Mouse (Mus musculus): Measurements from ENCODE around the gene Olfr1373. TPM values are rescaled to one million over a fixed set of nuclear protein-coding genes. Genes with fewer than 3 reads are reported as not detected.
"Not testable (repeated sequence)": the region's sequence is repeated elsewhere in the genome, so short reads cannot be mapped to it uniquely, and the experiment has no call there.

Gene Olfr1373
- polyA plus RNA-seq, 1 experiment from 2014 or later = not detected

DNA sequence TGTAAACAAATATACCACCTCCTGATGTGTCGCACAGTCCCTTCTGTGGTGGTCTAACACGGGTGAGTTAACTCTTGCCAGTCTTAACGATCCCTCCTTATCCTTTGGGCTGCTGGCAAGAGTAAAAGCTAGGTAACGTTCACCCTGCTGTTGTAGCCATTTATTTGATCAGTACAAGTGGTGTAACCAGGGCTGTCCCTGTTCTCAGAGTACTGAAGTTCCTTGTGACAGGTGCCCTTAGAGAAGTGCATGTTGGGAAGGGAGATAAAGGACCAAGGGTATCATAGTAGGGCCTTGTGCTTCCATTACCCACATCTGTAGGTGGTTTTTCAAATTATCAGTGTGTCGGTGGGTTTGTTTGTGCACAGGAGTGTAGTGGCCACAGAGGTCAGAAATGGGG lies 17.6 kb downstream of the Olfr1373 start:
- Histone ChIP-seq H3K27ac (no peak overlapping the region), H3K27me3 (no peaks in the 10 kb centered on the region), H3K9ac (no peak overlapping the region), H3K9me3 (no peaks in the 10 kb centered on the region; the same call in 1 of the 2 replicates), H3K4me1 (no peaks in the 10 kb centered on the region), H3K36me3 (peaks cover 36% of the 10 kb centered on the region), H3K4me2 (replicated peaks) (no peak overlapping the region), H3K4me3 (no peak overlapping the region)
- no peak for ATAC-seq (ENCODE audit: low FRiP score, low read depth)
- WGBS = 71% methylated on average over 5 of the region's 5 CpGs

- Histone ChIP-seq H3K9me3 (no peaks in the 10 kb centered on the region), H3K4me1 (no peaks in the 10 kb centered on the region), H3K4me3 (no peak overlapping the region), H3K27ac (no peak overlapping the region), H3K36me3 (peaks cover 41% of the 10 kb centered on the region), H3K27me3 (no peaks in the 10 kb centered on the region), H3K4me2 (replicated peaks) (no peak overlapping the region), H3K9ac (no peak overlapping the region)
- 69% methylated on average over 3 of the region's 3 CpGs for WGBS
- no peak for ATAC-seq (ENCODE audit: low FRiP score, low read depth)
Observed at GRCm38 (mm10) chr11:52127169-52127568, 18.2 kb downstream of the Olfr1373 start.

GRCm38 (mm10) chr11:52124468-52124867 lies 20.9 kb downstream of the Olfr1373 start:
- Histone ChIP-seq H3K4me3 (no peak overlapping the region), H3K9ac (no peak overlapping the region), H3K27ac (no peak overlapping the region), H3K27me3 (no peaks in the 10 kb centered on the region), H3K4me2 (replicated peaks) (no peak overlapping the region), H3K36me3 (peaks cover 67% of the 10 kb centered on the region), H3K4me1 (no peaks in the 10 kb centered on the region), H3K9me3 (peaks cover 6% of the 10 kb centered on the region; the same call in 1 of the 2 replicates)
- 90% methylated on average over 4 of the region's 4 CpGs for WGBS
- ATAC-seq (ENCODE audit: low FRiP score, low read depth) = no peak

DNA sequence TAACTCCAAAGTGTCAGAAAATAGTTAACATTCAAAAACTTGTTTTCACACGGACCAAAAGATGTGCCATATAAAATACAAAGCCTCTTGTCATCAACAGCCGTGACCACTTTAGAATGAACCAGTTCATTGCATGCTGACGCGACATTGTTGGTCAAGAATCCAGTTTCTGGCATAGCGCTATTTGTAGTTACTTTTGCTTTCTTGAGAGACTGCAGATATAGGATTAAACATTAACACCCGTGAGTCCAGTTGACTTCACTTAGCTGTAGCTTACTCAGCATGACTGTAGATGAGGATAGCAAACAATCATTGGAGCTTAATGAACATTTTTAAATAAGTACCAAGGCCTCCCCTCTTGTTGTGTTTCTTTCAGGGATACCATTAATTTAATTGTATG lies 23.3 kb downstream of the Olfr1373 start:
- Histone ChIP-seq H3K36me3 (peaks cover 89% of the 10 kb centered on the region), H3K9me3 (peaks cover 6% of the 10 kb centered on the region; the same call in 1 of the 2 replicates), H3K27ac (no peak overlapping the region), H3K27me3 (no peaks in the 10 kb centered on the region), H3K9ac (no peak overlapping the region), H3K4me3 (no peak overlapping the region), H3K4me1 (no peaks in the 10 kb centered on the region), H3K4me2 (replicated peaks) (no peak overlapping the region)
- ATAC-seq (ENCODE audit: low FRiP score, low read depth) = no peak
- 96% methylated on average over 6 of the region's 6 CpGs for WGBS

DNA sequence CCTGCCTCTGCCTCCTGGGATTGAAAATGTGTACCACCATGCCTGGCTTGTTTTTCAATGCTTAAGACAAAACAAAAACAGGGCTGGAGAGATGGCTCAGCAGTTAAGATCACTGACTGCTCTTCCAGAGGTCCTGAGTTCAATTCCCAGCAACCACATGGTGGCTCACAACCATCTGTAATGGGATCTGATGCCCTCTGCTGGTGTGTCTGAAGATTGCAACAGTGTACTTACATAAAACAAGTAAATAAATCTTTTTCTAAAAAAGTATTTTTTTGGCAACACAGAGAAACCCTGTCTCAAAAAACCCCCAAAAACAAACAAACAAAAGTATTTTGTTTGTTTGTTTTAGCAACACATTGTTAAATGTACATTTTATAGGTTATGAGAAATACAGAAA lies 24.9 kb downstream of the Olfr1373 start:
- not testable (repeated sequence) for ATAC-seq (ENCODE audit: low FRiP score, low read depth); H3K9me3 ChIP-seq; H3K4me3 ChIP-seq; H3K27me3 ChIP-seq; H3K9ac ChIP-seq; H3K27ac ChIP-seq; H3K4me2 ChIP-seq (replicated peaks); H3K4me1 ChIP-seq
- peaks cover 96% of the 10 kb centered on the region for H3K36me3 ChIP-seq

- Histone ChIP-seq H3K9me3 (peaks cover 6% of the 10 kb centered on the region; the same call in 1 of the 2 replicates), H3K4me2 (replicated peaks) (no peak overlapping the region), H3K36me3 (peaks cover 84% of the 10 kb centered on the region), H3K4me3 (no peak overlapping the region), H3K9ac (no peak overlapping the region), H3K27me3 (no peaks in the 10 kb centered on the region), H3K27ac (no peak overlapping the region), H3K4me1 (no peaks in the 10 kb centered on the region)
- WGBS = 98% methylated on average over 7 of the region's 7 CpGs
- no peak for ATAC-seq (ENCODE audit: low FRiP score, low read depth)
Observed at GRCm38 (mm10) chr11:52117156-52117555, 28.2 kb downstream of the Olfr1373 start.

DNA sequence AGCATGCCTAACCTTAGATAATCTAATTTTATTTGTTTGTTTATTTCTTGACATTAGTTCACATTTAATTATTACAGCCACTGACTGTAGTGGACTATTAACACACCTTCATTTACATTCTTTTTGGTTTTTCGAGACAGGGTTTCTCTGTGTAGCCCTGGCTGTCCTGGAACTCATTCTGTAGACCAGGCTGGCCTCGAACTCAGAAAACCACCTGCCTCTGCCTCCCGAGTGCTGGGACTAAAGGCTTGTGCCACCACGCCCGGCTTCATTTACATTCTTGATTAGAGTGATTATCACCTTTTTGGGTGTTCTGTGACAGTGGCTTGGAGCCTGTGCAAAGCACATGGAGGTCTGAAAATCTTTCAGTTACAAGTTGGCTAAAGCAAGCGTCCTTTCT lies 29.2 kb downstream of the Olfr1373 start:
- H3K27me3 ChIP-seq; H3K9me3 ChIP-seq; H3K27ac ChIP-seq; H3K9ac ChIP-seq; ATAC-seq (ENCODE audit: low FRiP score, low read depth); H3K4me3 ChIP-seq; H3K4me2 ChIP-seq (replicated peaks); H3K4me1 ChIP-seq: not testable (repeated sequence)
- WGBS = 91% methylated on average over 6 of the region's 6 CpGs
- H3K36me3 ChIP-seq = peaks cover 73% of the 10 kb centered on the region

DNA sequence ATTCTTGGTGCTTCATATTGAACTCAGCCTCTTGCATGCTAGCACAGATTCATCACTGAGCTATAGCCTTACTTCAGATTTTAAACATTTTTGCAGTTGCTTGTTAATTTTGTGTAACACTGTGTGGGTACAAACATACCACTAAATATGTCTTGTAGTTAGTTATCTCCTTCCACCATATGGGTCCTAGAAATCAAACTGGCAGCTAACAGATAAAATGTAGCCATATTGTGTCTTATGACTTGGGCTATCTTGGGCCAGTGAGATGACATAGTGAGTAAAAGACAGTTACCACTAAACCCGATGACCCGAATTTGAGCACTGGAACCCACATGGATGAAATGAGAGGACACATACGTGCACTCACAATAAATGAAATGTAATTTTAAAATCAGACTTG lies 29.8 kb downstream of the Olfr1373 start:
- ATAC-seq (ENCODE audit: low FRiP score, low read depth) = no peak
- H3K4me2 ChIP-seq (replicated peaks) = no peak overlapping the region
- H3K27me3 ChIP-seq = no peaks in the 10 kb centered on the region
- peaks cover 69% of the 10 kb centered on the region for H3K36me3 ChIP-seq
- H3K4me3 ChIP-seq = no peak overlapping the region
- no peak overlapping the region for H3K27ac ChIP-seq
- 94% methylated on average over 3 of the region's 3 CpGs for WGBS
- no peaks in the 10 kb centered on the region for H3K4me1 ChIP-seq
- H3K9ac ChIP-seq = no peak overlapping the region
- peaks cover 6% of the 10 kb centered on the region; the same call in 1 of the 2 replicates for H3K9me3 ChIP-seq

DNA sequence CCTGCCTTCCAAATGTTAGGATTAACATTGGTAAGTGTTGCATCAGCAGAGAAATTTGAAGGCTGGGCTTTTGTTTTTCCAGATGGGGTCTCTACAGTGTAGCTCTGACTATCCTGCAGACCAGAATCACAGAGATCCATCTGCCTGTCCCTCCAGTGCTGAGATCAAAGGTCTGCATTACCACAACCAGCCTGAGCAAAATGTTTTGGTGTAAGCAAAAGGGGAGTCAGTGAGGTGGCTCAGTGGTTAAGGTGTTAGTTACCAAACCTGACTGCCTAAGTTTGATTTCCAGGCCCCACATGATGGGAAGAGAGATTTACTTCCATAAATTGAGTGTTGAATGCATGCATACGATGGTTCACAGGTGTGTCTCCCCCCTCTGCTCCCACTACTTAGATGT lies 35.9 kb downstream of the Olfr1373 start:
- Histone ChIP-seq H3K4me3 (no peak overlapping the region), H3K9me3 (no peaks in the 10 kb centered on the region), H3K36me3 (peaks cover 12% of the 10 kb centered on the region), H3K4me2 (replicated peaks) (no peak overlapping the region), H3K4me1 (peaks cover 5% of the 10 kb centered on the region; the same call in 1 of the 2 replicates), H3K27ac (no peak overlapping the region), H3K9ac (no peak overlapping the region), H3K27me3 (no peaks in the 10 kb centered on the region)
- WGBS = 89% methylated on average over 1 of the region's 1 CpGs
- ATAC-seq (ENCODE audit: low FRiP score, low read depth) = no peak

- Histone ChIP-seq H3K9ac (no peak overlapping the region), H3K4me2 (replicated peaks) (no peak overlapping the region), H3K36me3 (peaks cover 7% of the 10 kb centered on the region), H3K27me3 (no peaks in the 10 kb centered on the region), H3K27ac (no peak overlapping the region), H3K4me1 (peaks cover 5% of the 10 kb centered on the region; the same call in 1 of the 2 replicates), H3K9me3 (no peaks in the 10 kb centered on the region), H3K4me3 (no peak overlapping the region)
- no peak for ATAC-seq (ENCODE audit: low FRiP score, low read depth)
- 92% methylated on average over 5 of the region's 5 CpGs for WGBS
Observed at GRCm38 (mm10) chr11:52108796-52109195, 36.5 kb downstream of the Olfr1373 start.

DNA sequence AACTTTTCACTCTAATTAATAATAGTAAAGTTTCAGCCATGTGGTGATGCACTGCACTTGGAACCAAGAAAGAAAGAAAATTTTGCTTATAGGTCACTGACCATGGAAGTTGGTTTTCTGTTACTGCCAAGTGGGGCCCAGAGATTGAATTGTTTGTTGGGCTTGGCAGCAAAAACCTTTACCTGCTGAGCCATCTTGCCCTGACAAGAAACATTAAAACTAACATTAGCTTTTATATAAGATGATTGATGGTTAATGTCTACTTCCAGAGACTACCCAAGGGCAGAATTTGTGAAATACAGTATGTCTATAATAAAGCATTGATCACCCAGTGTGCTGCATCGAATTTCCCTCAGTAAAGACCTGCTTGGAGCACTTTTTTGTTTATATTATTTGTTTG lies 38.9 kb downstream of the Olfr1373 start:
- no peak overlapping the region for H3K9ac ChIP-seq
- H3K4me2 ChIP-seq (replicated peaks) = no peak overlapping the region
- WGBS = 94% methylated on average over 1 of the region's 1 CpGs
- no peaks in the 10 kb centered on the region for H3K9me3 ChIP-seq
- H3K4me3 ChIP-seq = no peak overlapping the region
- no peaks in the 10 kb centered on the region for H3K27me3 ChIP-seq
- H3K36me3 ChIP-seq = peaks cover 3% of the 10 kb centered on the region; the same call in 1 of the 2 replicates
- no peak for ATAC-seq (ENCODE audit: low FRiP score, low read depth)
- H3K27ac ChIP-seq = no peak overlapping the region
- H3K4me1 ChIP-seq = peaks cover 13% of the 10 kb centered on the region

- Histone ChIP-seq H3K4me1 (peaks cover 17% of the 10 kb centered on the region), H3K27me3 (no peaks in the 10 kb centered on the region), H3K36me3 (peaks cover 3% of the 10 kb centered on the region; the same call in 1 of the 2 replicates), H3K9ac (no peak overlapping the region), H3K9me3 (no peaks in the 10 kb centered on the region), H3K4me3 (no peak overlapping the region), H3K4me2 (replicated peaks) (no peak overlapping the region), H3K27ac (no peak overlapping the region)
- no peak for ATAC-seq (ENCODE audit: low FRiP score, low read depth)
- WGBS = 93% methylated on average over 2 of the region's 2 CpGs
Observed at GRCm38 (mm10) chr11:52106037-52106436, 39.3 kb downstream of the Olfr1373 start.

- Histone ChIP-seq H3K4me3 (no peak overlapping the region), H3K27ac (no peak overlapping the region), H3K36me3 (peaks cover 3% of the 10 kb centered on the region; the same call in 1 of the 2 replicates), H3K27me3 (no peaks in the 10 kb centered on the region), H3K9me3 (no peaks in the 10 kb centered on the region), H3K4me2 (replicated peaks) (no peak overlapping the region), H3K4me1 (peaks cover 22% of the 10 kb centered on the region), H3K9ac (no peak overlapping the region)
- no peak for ATAC-seq (ENCODE audit: low FRiP score, low read depth)
Observed at GRCm38 (mm10) chr11:52105503-52105902, 39.8 kb downstream of the Olfr1373 start.
